ENCODE assay signal across 10 mouse cellular contexts in genomic region chr3:153296375-153297068, GRCm38 (mm10).
DNase-seq lines count a peak whose midpoint lies in the region; ATAC-seq and TF ChIP-seq lines count a peak whose summit lies in the region.
"Had no signal": no experiment of that assay in that cellular context is flagged by ENCODE, and none has a peak within 500 bp of the region (broad histone marks: within the 10 kb centered on the region; RNA-seq: fewer than 3 reads in every experiment).

No protein-coding gene starts in this region.

- H3K4me3 ChIP-seq in kidney, postnatal 0 days (replicated peaks; ENCODE audit: low read depth, low read length), result no peak overlapping the region
- no peak overlapping the region for H3K4me3 ChIP-seq in kidney, embryonic 14.5 days (ENCODE audit: low read length)
- no peak overlapping the region for H3K4me3 ChIP-seq in embryonic facial prominence, embryonic 11.5 days (ENCODE audit: low read depth, low read length)
- H3K4me3 ChIP-seq: neural tube, embryonic 12.5 days had no signal

- H3K27ac ChIP-seq in kidney, postnatal 0 days, result no peak overlapping the region
- no peak overlapping the region for H3K27ac ChIP-seq in kidney, embryonic 14.5 days (ENCODE audit: low read depth, low read length)
- H3K27ac ChIP-seq in embryonic facial prominence, embryonic 11.5 days (replicated peaks; ENCODE audit: low read depth, low read length), result no peak overlapping the region
- H3K27ac ChIP-seq: neural tube, embryonic 12.5 days had no signal

- 57% methylated on average over 22 of the region's 22 CpGs for WGBS in kidney, postnatal 0 days
- 64% methylated on average over 22 of the region's 22 CpGs for WGBS in kidney, embryonic 14.5 days
- WGBS in embryonic facial prominence, embryonic 11.5 days, result 54% methylated on average over 22 of the region's 22 CpGs

- no peak for ATAC-seq in kidney, postnatal 0 days (replicated peaks; ENCODE audit: low FRiP score, low read depth)
- no peak for ATAC-seq in kidney, embryonic 14.5 days (ENCODE audit: low FRiP score, low TSS enrichment)
- ATAC-seq in embryonic facial prominence, embryonic 11.5 days (replicated peaks; ENCODE audit: insufficient number of reproducible peaks, low FRiP score, low TSS enrichment, low read depth), result no peak
- ATAC-seq in erythroblast, adult 5-6 weeks (replicated peaks; ENCODE audit: low FRiP score, poor library complexity, severe bottlenecking), result no peak
- no peak for ATAC-seq in granulocyte monocyte progenitor cell, adult 5-6 weeks (replicated peaks; ENCODE audit: poor library complexity, severe bottlenecking)

- DNase-seq in kidney, postnatal 0 days (ENCODE audit: low spot score), result peak; percentile 57
- peak; percentile 61 for DNase-seq in embryonic facial prominence, embryonic 11.5 days (ENCODE audit: low spot score)
- DNase-seq in layer of hippocampus, adult 11-12 months (ENCODE audit: low spot score), result peak; percentile 82
- DNase-seq in lung, postnatal 4 days, result peak; percentile 65 to 73
- DNase-seq in gastrocnemius, adult 18-20 months (ENCODE audit: low spot score), result no peak
- DNase-seq: kidney, adult 2 months had no signal

- H3K27me3 ChIP-seq in kidney, postnatal 0 days (ENCODE audit: insufficient read depth, low read length), result no peaks in the 10 kb centered on the region
- no peaks in the 10 kb centered on the region for H3K27me3 ChIP-seq in kidney, embryonic 14.5 days (ENCODE audit: control insufficient read depth, insufficient read depth, low read length)
- no peaks in the 10 kb centered on the region for H3K27me3 ChIP-seq in embryonic facial prominence, embryonic 11.5 days (ENCODE audit: control insufficient read depth, insufficient read depth, low read length)
- H3K27me3 ChIP-seq: neural tube, embryonic 12.5 days had no signal

- TF ChIP-seq CTCF in kidney, postnatal 0 days (IDR thresholded peaks at IDR 0.05; ENCODE audit: low read depth), result no peak

- H3K9me3 ChIP-seq in kidney, postnatal 0 days (replicated peaks; ENCODE audit: low read length), result no peaks in the 10 kb centered on the region
- H3K9me3 ChIP-seq in kidney, embryonic 14.5 days (ENCODE audit: control insufficient read depth, low read length), result no peaks in the 10 kb centered on the region
- no peaks in the 10 kb centered on the region for H3K9me3 ChIP-seq in embryonic facial prominence, embryonic 11.5 days (replicated peaks; ENCODE audit: control insufficient read depth, low read length)
- H3K9me3 ChIP-seq: neural tube, embryonic 12.5 days had no signal

- no peak overlapping the region for H3K4me2 ChIP-seq in kidney, postnatal 0 days (ENCODE audit: low read length)
- no peak overlapping the region for H3K4me2 ChIP-seq in kidney, embryonic 14.5 days (replicated peaks; ENCODE audit: low read depth, low read length)
- H3K4me2 ChIP-seq in embryonic facial prominence, embryonic 11.5 days (ENCODE audit: low read depth, low read length), result no peak overlapping the region
- H3K4me2 ChIP-seq: neural tube, embryonic 12.5 days had no signal

- no peaks in the 10 kb centered on the region for H3K36me3 ChIP-seq in kidney, postnatal 0 days (ENCODE audit: insufficient read depth, low read length)
- H3K36me3 ChIP-seq in kidney, embryonic 14.5 days (ENCODE audit: control insufficient read depth, insufficient read depth, low read length), result no peaks in the 10 kb centered on the region
- H3K36me3 ChIP-seq in embryonic facial prominence, embryonic 11.5 days (replicated peaks; ENCODE audit: control insufficient read depth, insufficient read depth, low read depth, low read length), result no peaks in the 10 kb centered on the region
- H3K36me3 ChIP-seq: neural tube, embryonic 12.5 days had no signal

- no peak overlapping the region for H3K9ac ChIP-seq in kidney, postnatal 0 days (ENCODE audit: low read depth, low read length)
- no peak overlapping the region for H3K9ac ChIP-seq in kidney, embryonic 14.5 days (ENCODE audit: low read depth, low read length)
- no peak overlapping the region for H3K9ac ChIP-seq in embryonic facial prominence, embryonic 11.5 days (replicated peaks; ENCODE audit: low read length)
- H3K9ac ChIP-seq: neural tube, embryonic 12.5 days had no signal

- no peaks in the 10 kb centered on the region for H3K4me1 ChIP-seq in kidney, postnatal 0 days (replicated peaks; ENCODE audit: insufficient read depth, low read length)
- no peaks in the 10 kb centered on the region for H3K4me1 ChIP-seq in kidney, embryonic 14.5 days (ENCODE audit: control insufficient read depth, insufficient read depth, low read length)
- no peaks in the 10 kb centered on the region for H3K4me1 ChIP-seq in embryonic facial prominence, embryonic 11.5 days (ENCODE audit: control insufficient read depth, insufficient read depth, low read length)
- H3K4me1 ChIP-seq: neural tube, embryonic 12.5 days had no signal
